Mouse (Mus musculus) intestine, postnatal 0 days (tissue): ENCODE measurements around the gene Psmb5. TPM values are rescaled to one million over a fixed set of nuclear protein-coding genes. Genes with fewer than 3 reads are reported as not detected.
A peak's percentile ranks its signal among the peaks of the same experiment; 100 is the strongest.

Source experiments
- ATAC-seq: fragments of 200-750 bp; cut with Nextera tagmentation; 2 replicates; pipeline ENCODE4 v1.8.0; 2017; ENCODE audit warnings: mild to moderate bottlenecking, moderate TSS enrichment, moderate library complexity
- H3K27ac ChIP-seq: fragments of 300-500 bp; sonication (generic); 2 replicates; pipeline ENCODE4 v1.5.1; 2014; ENCODE audit warnings: mild to moderate bottlenecking, low read depth, low read length, moderate library complexity
- H3K27me3 ChIP-seq: fragments of 300-500 bp; sonication (generic); replicated peaks from 2 replicates; pipeline ENCODE4 v1.6.1; 2014; ENCODE audit warnings: low read length, mixed read lengths; ENCODE audit not compliant: control insufficient read depth, insufficient read depth
- H3K36me3 ChIP-seq: fragments of 300-500 bp; sonication (generic); 2 replicates; pipeline ENCODE4 v1.6.1; 2014; ENCODE audit warnings: mild to moderate bottlenecking, moderate library complexity; ENCODE audit not compliant: control insufficient read depth, insufficient read depth
- H3K4me1 ChIP-seq: fragments of 300-500 bp; sonication (generic); replicated peaks from 2 replicates; pipeline ENCODE4 v1.6.1; 2014; ENCODE audit warnings: antibody characterized with exemption, low read length, mixed read lengths; ENCODE audit not compliant: control insufficient read depth, insufficient read depth
- H3K4me2 ChIP-seq: fragments of 300-500 bp; sonication (generic); replicated peaks from 2 replicates; pipeline ENCODE4 v1.6.1; 2014; ENCODE audit warnings: low read depth, mild to moderate bottlenecking, moderate library complexity
- H3K4me3 ChIP-seq: fragments of 300-500 bp; sonication (generic); 2 replicates; pipeline ENCODE4 v1.5.1; 2014; ENCODE audit warnings: low read depth, low read length
- H3K9ac ChIP-seq: fragments of 300-500 bp; sonication (generic); 2 replicates; pipeline ENCODE4 v1.6.1; 2014; ENCODE audit warnings: mild to moderate bottlenecking, low read depth, low read length
- H3K9me3 ChIP-seq: fragments of 300-500 bp; sonication (generic); 2 replicates; pipeline ENCODE4 v1.6.1; 2016; ENCODE audit warnings: mixed run types; ENCODE audit not compliant: control insufficient read depth
- CTCF ChIP-seq: sonication (generic); IDR thresholded peaks from 2 replicates; pipeline ENCODE4 v1.5.1; 2016; ENCODE audit warnings: low read depth, mild to moderate bottlenecking, control low read depth, antibody characterized with exemption, moderate library complexity
- WGBS: fragments of 180-500 bp; shearing (Covaris S2); extraction: QIAGEN DNeasy Blood & Tissue Kit; methylation state at CpG from one replicate; pipeline ENCODE4 v1.1.7; 2014; 5-methylcytosine and 5-hydroxymethylcytosine counted together
- polyA plus RNA-seq: library from polyadenylated mRNA; unstranded; fragments of >200 nt; fragmentation: Nextera tagmentation; extraction: Ambion mirVana; gene quantifications from 2 replicates; pipeline ENCODE4 v1.2.1, GENCODE M21; 2015

Gene Psmb5
- polyA plus RNA-seq, 1 experiment from 2014 or later = 274 TPM

DNA sequence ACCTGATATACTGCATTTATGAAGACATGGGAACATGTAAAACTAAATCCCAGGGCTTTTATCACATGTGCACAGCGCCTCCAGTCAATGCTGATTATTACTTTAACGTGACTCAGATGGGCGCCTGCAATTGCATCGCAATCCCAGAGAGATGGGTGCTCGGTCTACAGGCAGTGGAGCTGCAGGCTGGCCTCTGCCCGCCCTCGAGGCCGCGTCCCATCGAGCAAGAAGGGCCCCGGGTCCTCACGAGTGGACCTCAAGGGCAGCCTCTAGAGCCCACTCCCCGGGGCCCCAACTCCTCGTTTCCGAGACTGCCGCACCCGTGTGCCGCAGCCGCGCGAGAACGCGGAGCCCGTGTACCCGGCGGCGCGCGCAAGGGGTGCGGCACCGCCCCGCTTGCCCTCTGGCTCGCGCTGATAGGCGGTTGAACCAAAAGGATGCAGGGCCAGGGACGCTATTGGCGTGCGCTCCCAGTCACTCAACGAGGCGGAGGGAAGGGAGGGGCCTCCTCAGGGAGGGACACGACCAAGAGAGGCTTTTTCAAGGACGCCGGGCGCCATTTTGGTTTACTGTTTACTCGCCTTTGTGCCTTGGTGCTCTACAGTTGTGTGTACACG is 14.7 kb downstream of the Psmb5 start:
- H3K27me3 ChIP-seq = no peaks in the 10 kb centered on the region
- H3K4me2 ChIP-seq = peak overlapping the region; percentile 64
- ATAC-seq = peak; percentile 99
- peak overlapping the region; percentile 63 for H3K4me3 ChIP-seq
- TF ChIP-seq CTCF = peak; percentile 39
- no peaks in the 10 kb centered on the region for H3K36me3 ChIP-seq
- peak overlapping the region; percentile 94 for H3K27ac ChIP-seq
- H3K9me3 ChIP-seq = no peaks in the 10 kb centered on the region
- no peaks in the 10 kb centered on the region for H3K4me1 ChIP-seq
- under 1% methylated on average over 46 of the region's 46 CpGs for WGBS
- peak overlapping the region; percentile 82 for H3K9ac ChIP-seq

DNA sequence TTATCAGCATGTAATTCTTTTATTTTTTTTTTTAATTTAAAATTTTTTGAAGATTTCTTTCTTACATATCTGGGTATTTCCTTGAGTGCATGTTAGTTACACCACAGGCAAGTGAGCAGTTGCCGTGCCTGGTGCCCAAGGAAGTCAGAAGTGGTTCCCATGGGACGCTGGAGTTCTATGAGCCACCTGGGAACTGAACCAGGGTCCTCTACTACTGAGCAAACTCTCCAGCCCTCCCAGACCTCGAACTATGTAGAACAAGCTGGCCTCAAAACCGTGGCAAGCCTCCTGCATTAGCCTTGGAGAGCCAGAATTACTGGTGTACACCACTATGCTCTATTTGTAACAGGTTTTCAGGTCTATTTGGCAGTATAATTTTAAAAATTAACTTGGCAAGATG is 15.2 kb downstream of the Psmb5 start:
- Histone ChIP-seq H3K4me3 (peak overlapping the region; percentile 63), H3K9me3 (no peaks in the 10 kb centered on the region), H3K27me3 (no peaks in the 10 kb centered on the region), H3K4me2 (peak overlapping the region; percentile 64), H3K27ac (peak overlapping the region; percentile 94; the same call in 1 of the 2 replicates), H3K9ac (peak overlapping the region; percentile 82), H3K4me1 (no peaks in the 10 kb centered on the region), H3K36me3 (no peaks in the 10 kb centered on the region)
- 32% methylated on average over 4 of the region's 4 CpGs for WGBS
- ATAC-seq = no peak
- TF ChIP-seq CTCF = no peak

DNA sequence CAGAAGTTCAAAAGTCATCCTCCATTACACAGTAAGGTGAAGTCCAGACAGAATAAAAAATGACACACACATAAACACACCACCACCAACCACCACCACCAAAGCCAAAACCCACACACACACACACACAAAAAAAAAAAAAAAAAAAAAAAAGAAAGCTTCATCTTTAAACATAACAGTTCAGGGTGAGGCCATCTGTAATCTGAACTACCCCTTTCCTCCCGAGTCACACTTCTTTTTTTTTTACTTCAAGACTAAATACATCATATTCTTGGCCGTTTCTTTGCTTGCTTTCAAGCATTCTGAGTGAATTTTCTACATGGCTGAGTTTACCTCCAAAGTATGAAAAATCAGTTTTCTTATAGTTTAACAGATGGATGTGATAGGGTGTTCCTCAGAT is 16.2 kb downstream of the Psmb5 start:
- WGBS = 64% methylated on average over 2 of the region's 2 CpGs
- no peaks in the 10 kb centered on the region for H3K27me3 ChIP-seq
- no peak for ATAC-seq
- H3K4me2 ChIP-seq = no peak overlapping the region
- H3K9ac ChIP-seq = no peak overlapping the region
- H3K4me1 ChIP-seq = no peaks in the 10 kb centered on the region
- H3K9me3 ChIP-seq = no peaks in the 10 kb centered on the region
- H3K36me3 ChIP-seq = no peaks in the 10 kb centered on the region
- H3K27ac ChIP-seq = no peak overlapping the region
- TF ChIP-seq CTCF = no peak
- no peak overlapping the region for H3K4me3 ChIP-seq

DNA sequence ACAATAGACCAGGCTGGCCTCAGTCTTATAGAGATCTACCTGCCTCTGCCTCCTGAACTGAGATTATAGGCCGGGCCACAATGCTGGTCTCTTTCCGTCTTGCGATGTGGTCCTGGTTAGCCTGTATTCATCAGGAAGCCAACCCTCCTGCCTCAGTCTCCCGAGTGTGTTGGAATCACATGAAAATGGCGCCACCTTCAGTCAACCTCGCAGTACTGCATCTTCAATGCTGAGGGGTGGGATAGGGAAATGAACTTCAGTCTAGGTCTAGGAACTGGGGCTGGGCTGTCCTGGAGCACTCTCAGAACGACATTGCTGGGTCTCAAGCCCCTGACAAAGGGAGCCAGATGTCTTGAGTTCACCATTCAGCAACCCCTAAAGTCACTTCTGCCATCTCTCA is 20.7 kb downstream of the Psmb5 start:
- no peak for ATAC-seq
- Histone ChIP-seq H3K4me2 (no peak overlapping the region), H3K27me3 (no peaks in the 10 kb centered on the region), H3K9me3 (no peaks in the 10 kb centered on the region), H3K27ac (no peak overlapping the region), H3K4me3 (no peak overlapping the region), H3K9ac (no peak overlapping the region), H3K36me3 (peaks cover 13% of the 10 kb centered on the region), H3K4me1 (no peaks in the 10 kb centered on the region)
- WGBS = 78% methylated on average over 7 of the region's 7 CpGs
- peak; percentile 70 for TF ChIP-seq CTCF

DNA sequence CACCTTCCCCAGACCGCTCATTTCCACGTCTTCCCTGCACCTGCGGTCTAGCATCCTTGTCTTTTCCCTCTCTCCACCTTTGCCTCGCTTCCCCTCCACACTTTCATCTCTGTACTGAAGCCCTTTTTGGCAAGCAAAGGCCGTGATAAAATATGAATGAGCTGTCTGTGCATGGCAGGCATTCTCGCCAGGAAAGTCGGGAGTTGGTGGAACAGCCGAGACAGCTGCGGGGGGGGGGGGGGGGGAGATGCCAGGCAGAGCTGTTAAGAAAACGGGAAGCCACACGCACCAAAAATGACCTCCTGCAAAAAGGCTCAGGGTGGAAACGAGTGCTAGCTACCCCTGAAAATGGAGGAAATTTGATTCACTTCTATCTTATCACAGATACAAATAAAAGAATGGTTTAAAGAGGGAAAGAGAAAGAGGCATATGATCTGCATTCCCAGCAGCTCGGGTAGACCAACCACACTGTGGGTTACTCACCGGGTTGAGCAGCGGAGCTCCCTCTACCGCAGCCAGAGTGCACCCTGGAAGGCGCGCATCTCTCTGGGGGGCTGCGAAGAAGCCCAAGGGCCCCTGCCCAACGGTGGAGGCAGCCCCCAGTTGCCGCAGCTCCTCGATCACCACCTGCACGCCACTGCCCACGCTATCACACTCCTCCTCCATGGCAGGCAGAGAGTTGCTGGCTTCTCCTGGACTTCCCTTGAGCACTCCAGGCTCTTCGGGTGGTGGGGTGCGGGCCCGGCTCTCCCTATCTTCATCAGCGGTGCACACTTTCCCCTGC is 23.0 kb downstream of the Psmb5 start:
- Histone ChIP-seq H3K4me2 (no peak overlapping the region), H3K27ac (no peak overlapping the region), H3K27me3 (no peaks in the 10 kb centered on the region), H3K4me1 (no peaks in the 10 kb centered on the region), H3K9me3 (no peaks in the 10 kb centered on the region), H3K36me3 (peaks cover 20% of the 10 kb centered on the region), H3K4me3 (no peak overlapping the region), H3K9ac (no peak overlapping the region)
- WGBS = 78% methylated on average over 28 of the region's 28 CpGs
- ATAC-seq = no peak
- TF ChIP-seq CTCF = no peak

DNA sequence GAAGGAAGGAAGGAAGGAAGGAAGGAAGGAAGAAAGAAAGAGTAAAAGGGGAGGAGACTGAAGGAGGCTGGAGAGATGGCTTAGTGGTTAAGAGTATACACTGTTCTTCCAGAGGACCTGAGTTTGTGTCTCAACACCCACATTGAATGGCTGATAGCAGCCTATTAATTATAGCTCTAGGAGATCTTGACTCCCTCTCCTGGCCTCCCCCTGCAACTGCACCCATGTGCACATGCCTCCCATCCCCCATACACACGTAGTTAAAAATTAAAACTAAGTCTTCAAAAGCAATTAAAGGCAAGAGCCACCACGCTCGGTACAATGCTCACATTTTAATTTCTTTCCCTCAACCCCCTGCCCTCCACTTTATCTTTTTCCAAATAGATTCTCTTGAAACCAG is 23.8 kb downstream of the Psmb5 start:
- Histone ChIP-seq H3K36me3 (peaks cover 20% of the 10 kb centered on the region), H3K9me3 (no peaks in the 10 kb centered on the region), H3K4me2 (no peak overlapping the region), H3K27me3 (no peaks in the 10 kb centered on the region), H3K4me3 (no peak overlapping the region), H3K4me1 (no peaks in the 10 kb centered on the region), H3K9ac (no peak overlapping the region), H3K27ac (no peak overlapping the region)
- ATAC-seq = no peak
- 89% methylated on average over 3 of the region's 3 CpGs for WGBS
- peak; percentile 46 for TF ChIP-seq CTCF
